Mouse (Mus musculus): ENCODE results near the gene Sdcbp2.

DNA sequence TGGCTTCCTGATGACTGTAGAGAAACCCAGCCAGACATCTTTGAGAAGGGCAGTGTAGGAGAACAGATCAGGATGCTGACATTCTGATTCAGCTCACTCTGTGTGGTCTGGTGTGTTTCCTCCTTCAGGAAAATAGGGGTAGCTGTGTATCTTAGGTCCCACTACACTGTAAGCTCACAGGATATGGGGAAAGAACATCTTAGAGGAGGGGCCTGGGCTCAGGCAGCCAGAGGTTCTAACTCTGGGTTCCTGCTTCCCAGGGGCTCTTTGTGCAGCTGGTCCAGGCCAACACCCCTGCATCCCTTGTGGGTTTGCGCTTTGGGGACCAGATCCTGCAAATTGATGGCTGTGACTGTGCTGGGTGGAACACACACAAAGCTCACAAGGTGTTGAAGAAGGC, 14.4 kb downstream of the Sdcbp2 start:
- TF ChIP-seq CTCF (IDR thresholded peaks at IDR 0.05; ENCODE audit: low read depth) (no peak), EP300 (IDR thresholded peaks at IDR 0.05; ENCODE audit: low read depth) (no peak)

Measured in liver, postnatal 0 days (tissue).